Mouse (Mus musculus) left cerebral cortex, adult 8-10 months (tissue): Measurements from ENCODE around the gene Clec10a. TPM values are rescaled to one million over a fixed set of nuclear protein-coding genes. Genes with fewer than 3 reads are reported as not detected.

Experiments used
- DNase-seq, 2 experiments: peaks; one replicate each; pipeline ENCODE4 v3.0.0; 2022; ENCODE audit warnings: low spot score in 2 of 2
- total RNA-seq, 4 experiments: library from RNA; stranded (reverse); gene quantifications; 2 replicates each; pipeline ENCODE4 v1.2.4; 2022

Gene Clec10a
- total RNA-seq, 4 experiments from 2014 or later, result 0.96 to 3.3 (median 2.7) TPM

- DNase-seq, result no peak
Measured at GRCm38 (mm10) chr11:70180496-70180895, 24.5 kb downstream of the Clec10a start.

DNA sequence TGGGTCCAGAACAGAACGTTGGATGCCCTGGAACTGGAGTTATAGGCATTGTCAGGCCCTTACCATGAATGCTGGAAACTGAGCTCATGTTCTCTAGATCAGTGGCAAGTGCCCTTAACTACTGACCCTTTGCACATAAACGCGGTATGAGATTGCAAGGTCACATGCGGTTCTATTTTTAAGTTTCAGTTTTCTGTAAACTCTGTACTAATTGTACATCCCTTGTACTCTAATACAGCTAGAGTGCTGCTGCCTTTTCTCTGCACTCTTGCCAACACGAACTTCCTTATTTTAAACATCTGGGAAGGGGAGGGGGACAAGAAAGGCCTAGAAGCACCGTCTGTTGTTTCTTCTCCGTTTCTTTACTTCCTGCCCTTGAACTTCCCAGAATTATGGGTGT is 29.1 kb downstream of the Clec10a start:
- no peak for DNase-seq

DNA sequence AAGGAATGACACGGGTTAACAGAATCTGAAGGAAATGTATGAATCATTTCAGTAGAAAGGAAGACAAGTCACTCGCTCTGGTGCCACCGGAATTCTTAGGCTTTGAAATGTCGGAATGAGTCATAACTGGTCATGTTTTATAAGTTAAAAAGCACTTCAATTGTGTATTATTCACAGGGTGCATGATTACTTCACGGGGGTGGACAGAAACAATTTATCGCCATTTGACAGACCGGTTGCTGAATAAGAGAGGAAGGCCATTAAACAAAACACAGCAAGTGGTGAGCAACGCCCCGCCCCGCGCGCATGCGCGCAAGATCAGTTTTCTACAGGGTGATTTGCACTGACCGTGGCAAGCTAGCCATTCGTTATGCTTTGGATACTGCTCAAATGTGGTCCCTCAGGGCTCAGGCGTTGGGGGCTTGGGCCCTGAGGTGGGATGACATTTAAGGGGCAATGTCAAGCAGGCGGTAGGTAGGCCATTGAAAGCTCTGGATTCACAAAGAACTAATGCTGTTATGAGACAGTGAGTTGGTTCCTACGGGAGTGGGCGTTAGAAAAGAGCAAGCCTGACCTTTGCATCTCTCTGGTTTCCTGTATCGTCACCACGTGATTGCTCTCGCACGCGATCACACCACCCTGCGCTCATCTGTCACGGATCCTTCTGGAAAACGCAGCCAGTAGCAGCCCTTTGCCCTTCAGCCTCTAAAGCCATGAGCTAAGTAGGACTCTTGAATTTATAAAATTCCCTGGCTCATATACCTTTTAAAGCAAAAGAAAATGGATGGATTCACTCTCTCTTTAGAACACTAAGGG is 33.5 kb downstream of the Clec10a start:
- DNase-seq, result no peak

DNA sequence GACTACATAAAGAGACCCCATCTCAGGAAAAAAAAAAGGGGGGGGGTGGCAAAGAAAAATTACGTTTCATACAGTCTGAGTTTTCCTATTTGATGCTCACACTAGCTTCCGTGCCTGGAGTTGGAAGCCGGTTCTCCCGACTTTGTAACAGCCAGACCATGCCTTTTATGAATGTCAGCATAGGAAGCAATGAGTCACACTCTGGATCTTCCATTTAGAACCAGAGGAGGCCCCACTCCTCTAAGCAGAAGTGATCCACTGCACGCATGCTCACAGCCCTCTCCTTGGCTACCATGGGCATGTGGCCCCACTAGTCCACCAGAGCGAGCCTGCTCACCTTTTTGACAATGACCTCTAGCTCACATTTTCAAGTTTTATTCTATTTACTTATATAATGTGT is 35.2 kb downstream of the Clec10a start:
- no peak for DNase-seq

DNA sequence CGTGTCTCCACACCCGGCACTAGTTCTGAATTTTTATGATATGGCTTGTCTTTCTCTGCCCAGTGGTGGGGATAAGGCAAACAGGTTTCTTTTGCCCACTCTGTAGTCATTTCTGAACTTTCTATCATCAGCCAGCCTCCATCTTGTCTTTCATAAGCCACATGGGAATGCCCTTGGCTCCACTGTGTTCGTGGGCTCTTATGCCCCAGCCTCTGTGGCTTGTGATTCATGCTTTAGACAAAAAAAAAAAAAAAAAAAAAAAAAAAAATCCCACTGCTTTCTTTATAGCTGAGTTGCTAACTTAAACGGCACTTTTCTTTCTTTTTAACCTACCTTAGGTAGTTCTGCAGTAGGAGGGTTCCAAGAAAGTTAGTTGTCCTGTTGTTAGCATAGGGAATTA is 36.2 kb downstream of the Clec10a start:
- DNase-seq, result no peak

DNA sequence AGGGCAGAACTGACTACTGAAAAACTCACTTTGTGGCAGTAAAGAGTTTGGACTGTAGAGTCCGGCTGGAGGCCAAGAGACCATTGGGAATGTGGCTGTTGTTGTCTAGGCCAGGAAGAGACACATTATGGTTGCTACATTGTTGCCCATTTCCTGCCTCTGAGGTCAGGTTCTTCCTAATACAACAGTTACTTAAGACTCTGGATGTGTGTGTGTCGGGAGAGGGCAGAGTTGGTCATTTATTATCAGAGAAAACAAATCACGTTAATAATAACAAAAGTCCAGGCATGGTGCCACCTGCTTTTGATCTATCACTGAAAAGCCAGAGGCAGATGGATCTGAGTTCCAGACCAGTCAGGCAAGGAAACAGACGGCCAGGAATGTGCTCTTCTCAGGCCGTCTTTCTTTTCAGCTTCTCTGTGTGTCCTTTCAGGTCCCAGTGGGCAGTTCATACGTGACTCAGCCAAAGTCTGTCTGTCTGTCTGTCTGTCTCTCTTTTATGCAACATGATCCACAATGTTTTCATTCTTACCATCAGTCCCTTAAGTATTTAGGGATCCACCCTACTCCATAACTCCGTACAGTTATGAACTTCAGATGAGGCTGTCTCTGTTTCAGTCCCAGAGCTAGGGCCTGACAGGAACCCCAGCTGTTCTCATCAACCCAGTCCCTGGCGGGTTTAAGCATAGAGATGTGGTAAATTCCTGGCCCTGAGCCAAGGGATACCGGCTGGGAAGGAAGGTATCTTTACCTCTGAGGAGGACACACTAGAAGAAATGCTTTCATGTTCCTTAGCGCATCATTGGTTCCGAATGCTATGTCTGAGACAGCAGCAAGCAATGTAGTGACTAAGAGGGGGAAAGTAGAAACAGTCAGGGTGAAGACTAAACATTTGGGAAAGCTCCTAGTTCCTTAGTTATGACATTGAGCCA is 37.6 kb downstream of the Clec10a start:
- DNase-seq, result no peak

GRCm38 (mm10) chr11:70198332-70198731 is 42.3 kb downstream of the Clec10a start:
- no peak for DNase-seq

DNA sequence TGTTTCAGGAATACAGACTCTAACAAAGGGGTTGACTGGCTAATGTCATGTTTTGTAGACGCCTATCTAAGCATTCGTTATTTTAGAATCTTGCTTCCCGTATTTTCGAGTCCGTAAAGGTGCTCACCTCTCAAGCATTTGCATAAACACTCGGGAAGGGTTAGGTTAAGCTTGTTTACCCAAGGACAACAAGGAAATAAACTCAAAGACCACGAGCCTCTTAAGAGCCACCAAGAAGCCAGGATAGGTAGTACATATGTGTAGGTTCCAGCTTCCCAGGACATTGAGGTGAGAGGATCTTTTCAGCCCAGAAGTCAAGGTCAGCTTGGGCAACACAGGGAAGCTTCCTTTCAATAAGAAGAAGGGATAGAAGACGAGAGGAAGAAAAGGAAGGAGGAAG is 43.1 kb downstream of the Clec10a start:
- no peak for DNase-seq

- DNase-seq, result no peak
Measured at GRCm38 (mm10) chr11:70200036-70200608, 44.1 kb downstream of the Clec10a start.

- peak in 1 of 2 experiments; percentile 59 for DNase-seq
Measured at GRCm38 (mm10) chr11:70201691-70202090, 45.7 kb downstream of the Clec10a start.

- no peak for DNase-seq
Measured at GRCm38 (mm10) chr11:70206801-70207200, 50.8 kb downstream of the Clec10a start.

- no peak for DNase-seq
Measured at GRCm38 (mm10) chr11:70207283-70207682, 51.3 kb downstream of the Clec10a start.

GRCm38 (mm10) chr11:70208778-70209388 is 52.9 kb downstream of the Clec10a start:
- no peak for DNase-seq

DNA sequence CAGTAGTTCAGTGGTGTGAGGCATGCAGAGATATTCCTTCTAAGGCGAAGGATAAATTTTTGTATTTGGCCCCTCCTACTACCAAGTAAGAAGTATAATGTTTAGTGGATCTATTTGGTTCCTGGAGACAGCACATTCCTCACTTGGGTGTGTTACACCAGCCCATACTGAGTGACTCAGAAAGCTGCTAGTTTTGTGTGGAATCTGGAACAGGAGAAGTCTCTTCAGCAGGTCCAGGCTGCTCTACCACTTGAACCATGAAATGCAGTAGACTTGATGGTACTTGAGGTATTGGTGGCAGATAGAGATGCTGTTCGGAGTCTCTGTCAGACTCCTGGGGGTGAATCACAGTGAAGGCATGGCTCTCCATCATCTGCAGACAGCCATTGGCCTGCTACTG is 54.7 kb downstream of the Clec10a start:
- no peak for DNase-seq

GRCm38 (mm10) chr11:70211972-70212371 is 56.0 kb downstream of the Clec10a start:
- DNase-seq, result no peak

DNA sequence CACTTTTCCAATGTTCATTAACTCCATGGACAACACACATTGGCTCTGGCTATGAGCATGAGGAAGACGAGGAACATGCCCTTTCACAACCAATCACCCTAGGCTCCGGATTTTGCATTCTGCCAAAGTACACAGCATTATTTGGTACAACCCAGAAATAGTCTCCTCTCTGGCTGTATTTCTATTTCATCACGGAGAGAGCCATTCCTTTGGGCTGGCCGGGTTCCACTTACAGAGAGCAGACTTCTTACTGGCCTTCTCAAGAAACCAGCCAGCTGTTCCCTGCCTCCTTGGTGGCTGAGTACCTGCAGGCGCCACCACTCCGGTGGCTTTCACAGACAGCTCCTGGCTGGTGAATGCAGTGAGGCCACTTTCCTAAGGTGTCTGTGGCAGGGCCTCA is 56.4 kb downstream of the Clec10a start, which contains the start of gene Slc16a11:
Gene Slc16a11, plus strand, starts transcription at position 330 of the 400 bp plus-strand sequence.
- DNase-seq, result no peak

DNA sequence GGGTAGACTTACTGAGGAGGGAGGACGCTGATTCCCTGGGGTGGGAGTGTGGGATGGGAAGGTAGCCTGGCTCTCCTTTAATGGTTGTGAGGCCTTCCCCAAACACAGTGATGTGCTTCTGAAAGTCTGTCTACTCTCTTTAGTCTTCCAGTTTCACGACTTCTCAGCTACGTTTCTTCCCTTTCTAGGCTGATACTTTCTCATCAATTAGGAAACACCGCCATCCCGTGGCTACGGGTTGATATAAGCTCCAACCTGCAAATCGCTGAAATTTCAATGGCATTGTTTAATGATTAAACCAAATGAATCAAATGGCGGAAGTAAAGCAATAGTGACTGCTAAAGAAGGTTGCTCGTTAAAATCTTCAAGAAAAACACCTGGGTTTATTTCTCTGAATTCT is 56.9 kb downstream of the Clec10a start:
- DNase-seq, result no peak

DNA sequence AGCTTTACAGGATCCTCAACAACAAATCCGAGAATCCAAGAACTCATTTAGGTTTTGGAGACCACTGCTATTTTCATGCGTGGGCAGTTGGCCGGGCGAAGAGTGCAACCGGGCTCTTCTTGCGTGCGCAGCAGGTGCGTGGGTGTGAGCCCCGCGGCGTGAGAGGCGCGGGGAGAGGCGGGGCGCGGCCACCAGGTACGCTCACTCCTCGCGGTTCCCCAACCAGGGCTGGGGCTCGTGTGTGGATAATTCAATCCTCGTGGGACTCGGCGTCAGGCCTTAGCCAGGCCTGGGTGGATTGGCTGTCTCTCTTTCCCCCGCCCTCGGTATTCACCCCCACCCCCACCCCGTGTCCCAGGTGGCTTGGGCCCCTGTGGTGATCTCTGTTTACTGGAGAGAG is 57.7 kb downstream of the Clec10a start:
- peak in 1 of 2 experiments; percentile 57 for DNase-seq

- no peak for DNase-seq
Measured at GRCm38 (mm10) chr11:70214191-70214855, 58.3 kb downstream of the Clec10a start.

DNA sequence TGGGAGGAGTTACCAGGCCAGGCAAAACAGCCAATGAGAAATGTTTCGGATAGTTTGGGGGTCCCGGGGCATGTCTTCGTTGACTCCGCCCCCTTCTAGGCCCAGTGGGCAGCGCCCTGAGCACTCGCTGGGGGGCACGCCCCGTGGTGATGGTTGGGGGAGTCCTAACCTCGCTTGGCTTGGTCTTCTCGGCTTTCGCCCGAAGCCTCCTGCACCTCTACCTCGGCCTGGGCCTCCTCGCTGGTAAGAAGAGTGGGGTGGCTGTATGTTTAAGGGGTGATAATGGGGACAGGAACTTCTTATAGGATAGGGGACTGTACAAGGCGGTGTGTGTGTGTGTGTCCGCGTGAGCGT is 58.8 kb downstream of the Clec10a start:
- DNase-seq, result no peak

GRCm38 (mm10) chr11:70215301-70215700 is 59.3 kb downstream of the Clec10a start:
- no peak for DNase-seq
